Mouse (Mus musculus) ovary, adult 2 months (tissue): ENCODE results near the gene Ano1. TPM values are rescaled to one million over a fixed set of nuclear protein-coding genes. Genes with fewer than 3 reads are reported as not detected.

Source experiments
- polyA plus RNA-seq: library from polyadenylated mRNA; depleted of rRNA; stranded (reverse); fragments of >200 nt; gene quantifications from 2 replicates; pipeline ENCODE4 v1.2.3, GENCODE M21; 2012; rRNA removed

Ano1 gene
- 96.0 and 117 TPM in 2 replicates for polyA plus RNA-seq

GRCm38 (mm10) chr7:144751833-144752232 is at the start of gene Ano1:
TSS of gene Ano1 (minus strand) at chr7:144751974.

GRCm38 (mm10) chr7:144582284-144582980 is 169.3 kb downstream of the Ano1 start, which contains the start of gene Fadd:
TSS of gene Fadd (minus strand) at chr7:144582463.

GRCm38 (mm10) chr7:144553237-144554122 is 198.3 kb downstream of the Ano1 start, which contains the start of gene Ppfia1:
TSS of gene Ppfia1 (minus strand) at chr7:144553729.

Other genes with a start within 250 kb of the Ano1 start
- 42.9 and 44.9 TPM in 2 replicates for gene Ppfia1, start 198.2 kb downstream of the Ano1 start, polyA plus RNA-seq
- 16.1 and 17.9 TPM in 2 replicates for gene Fadd, start 169.5 kb downstream of the Ano1 start, polyA plus RNA-seq
- gene Fgf3, start 86.1 kb upstream of the Ano1 start, polyA plus RNA-seq = not detected in 2 replicates
- not detected in 2 replicates for gene Fgf4, start 95.4 kb upstream of the Ano1 start, polyA plus RNA-seq
- not detected in 2 replicates for gene Fgf15, start 144.6 kb upstream of the Ano1 start, polyA plus RNA-seq
- 12.1 and 12.6 TPM in 2 replicates for gene LTO1, start 163.1 kb upstream of the Ano1 start, polyA plus RNA-seq
- 55.6 and 66.7 TPM in 2 replicates for gene Ccnd1, start 188.0 kb upstream of the Ano1 start, polyA plus RNA-seq